Mouse (Mus musculus) ES-Bruce4 (cell line): ENCODE measurements at regions not wholly inside any gene's neighbourhood (a gene's known extent, or its start where the extent isn't known, plus 50 kb on each side); places are given as distances from the start of the nearest gene placed in this dataset.

Experiments
- H3K27ac ChIP-seq: 2 replicates; pipeline ENCODE4 v1.5.1; 2012; ENCODE audit warnings: low read length, inconsistent platforms; ENCODE audit not compliant: insufficient read depth
- H3K27me3 ChIP-seq: 2 replicates; pipeline ENCODE4 v1.6.1; 2012; ENCODE audit warnings: mild to moderate bottlenecking, low read length, inconsistent platforms; ENCODE audit not compliant: control insufficient read depth, poor library complexity, insufficient read depth, severe bottlenecking
- H3K36me3 ChIP-seq: 2 replicates; pipeline ENCODE4 v1.6.1; 2012; ENCODE audit warnings: inconsistent platforms, mild to moderate bottlenecking, low read length, moderate library complexity; ENCODE audit not compliant: control insufficient read depth, poor library complexity, insufficient read depth, severe bottlenecking
- H3K4me1 ChIP-seq: one replicate; pipeline ENCODE4 v1.8.1; 2011; ENCODE audit warnings: low read length; ENCODE audit not compliant: control insufficient read depth, insufficient read depth
- H3K4me3 ChIP-seq: 2 replicates; pipeline ENCODE4 v1.5.1; 2011; ENCODE audit warnings: low read depth, mild to moderate bottlenecking, low read length
- H3K9ac ChIP-seq: 2 replicates; pipeline ENCODE4 v1.6.1; 2012; ENCODE audit warnings: low read depth, mild to moderate bottlenecking, inconsistent platforms; ENCODE audit not compliant: poor library complexity, severe bottlenecking
- H3K9me3 ChIP-seq: replicated peaks from 2 replicates; pipeline ENCODE4 v1.6.1; 2012; ENCODE audit warnings: mild to moderate bottlenecking, low read length, inconsistent platforms; ENCODE audit not compliant: control insufficient read depth, poor library complexity, insufficient read depth, severe bottlenecking
- CTCF ChIP-seq: IDR thresholded peaks from one replicate; pipeline ENCODE4 v1.8.1; 2011; ENCODE audit warnings: low read depth, low read length
- EP300 ChIP-seq: IDR thresholded peaks from 2 replicates; pipeline ENCODE4 v1.6.1; 2011; ENCODE audit warnings: low read depth, low read length; ENCODE audit not compliant: insufficient read depth
- POLR2A ChIP-seq: IDR thresholded peaks from one replicate; pipeline ENCODE4 v1.8.1; 2011; ENCODE audit warnings: low read length; ENCODE audit not compliant: insufficient read depth

GRCm38 (mm10) chr15:86899961-86900360 lies 644.1 kb upstream of the Fam19a5 start:
- H3K9ac ChIP-seq = no peak overlapping the region
- H3K9me3 ChIP-seq = no peaks in the 10 kb centered on the region; the same call in 1 of the 2 replicates
- no peak for TF ChIP-seq POLR2A
- no peak for TF ChIP-seq EP300
- TF ChIP-seq CTCF = no peak
- no peak overlapping the region for H3K4me3 ChIP-seq
- H3K36me3 ChIP-seq = no peaks in the 10 kb centered on the region
- H3K27me3 ChIP-seq = no peaks in the 10 kb centered on the region
- H3K27ac ChIP-seq = no peak overlapping the region
- H3K4me1 ChIP-seq = no peaks in the 10 kb centered on the region

- H3K4me1 ChIP-seq = no peaks in the 10 kb centered on the region
- H3K27ac ChIP-seq = no peak overlapping the region
- H3K36me3 ChIP-seq = no peaks in the 10 kb centered on the region
- no peak overlapping the region for H3K9ac ChIP-seq
- H3K27me3 ChIP-seq = no peaks in the 10 kb centered on the region
- H3K4me3 ChIP-seq = no peak overlapping the region
- no peaks in the 10 kb centered on the region; the same call in 1 of the 2 replicates for H3K9me3 ChIP-seq
- TF ChIP-seq POLR2A (no peak), CTCF (no peak), EP300 (no peak)
These were observed 641.1 kb upstream of the Fam19a5 start for GRCm38 (mm10) chr15:86903006-86903405.

DNA sequence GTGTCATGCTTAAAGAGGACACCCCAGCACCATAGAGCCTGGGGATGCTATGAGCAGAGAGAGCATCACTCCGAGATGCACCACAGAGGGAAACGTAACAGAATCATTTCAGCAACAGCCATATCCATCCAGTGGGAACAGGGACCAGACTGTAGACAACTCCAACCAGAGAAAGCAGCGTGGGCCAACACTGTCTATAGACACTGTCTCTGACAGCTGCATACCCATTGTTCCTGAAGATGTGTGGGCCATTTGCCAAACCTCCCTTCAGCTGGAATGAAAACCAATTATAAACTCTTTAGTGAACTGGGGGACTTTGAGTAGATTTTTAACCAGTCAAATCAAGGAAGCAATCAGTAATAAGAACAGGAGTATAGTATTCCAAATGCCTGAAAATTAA lies 630.8 kb upstream of the Fam19a5 start:
- TF ChIP-seq EP300 (no peak), CTCF (no peak), POLR2A (no peak)
- Histone ChIP-seq H3K4me1 (no peaks in the 10 kb centered on the region), H3K36me3 (no peaks in the 10 kb centered on the region), H3K27ac (no peak overlapping the region), H3K4me3 (no peak overlapping the region), H3K9me3 (no peaks in the 10 kb centered on the region), H3K9ac (no peak overlapping the region), H3K27me3 (no peaks in the 10 kb centered on the region)

GRCm38 (mm10) chr15:86917891-86918290 lies 626.2 kb upstream of the Fam19a5 start:
- no peak for TF ChIP-seq POLR2A
- TF ChIP-seq EP300 = no peak
- no peak for TF ChIP-seq CTCF
- no peaks in the 10 kb centered on the region for H3K4me1 ChIP-seq
- no peak overlapping the region for H3K4me3 ChIP-seq
- no peaks in the 10 kb centered on the region for H3K36me3 ChIP-seq
- H3K27me3 ChIP-seq = no peaks in the 10 kb centered on the region
- no peak overlapping the region for H3K27ac ChIP-seq
- H3K9me3 ChIP-seq = no peaks in the 10 kb centered on the region
- no peak overlapping the region for H3K9ac ChIP-seq

DNA sequence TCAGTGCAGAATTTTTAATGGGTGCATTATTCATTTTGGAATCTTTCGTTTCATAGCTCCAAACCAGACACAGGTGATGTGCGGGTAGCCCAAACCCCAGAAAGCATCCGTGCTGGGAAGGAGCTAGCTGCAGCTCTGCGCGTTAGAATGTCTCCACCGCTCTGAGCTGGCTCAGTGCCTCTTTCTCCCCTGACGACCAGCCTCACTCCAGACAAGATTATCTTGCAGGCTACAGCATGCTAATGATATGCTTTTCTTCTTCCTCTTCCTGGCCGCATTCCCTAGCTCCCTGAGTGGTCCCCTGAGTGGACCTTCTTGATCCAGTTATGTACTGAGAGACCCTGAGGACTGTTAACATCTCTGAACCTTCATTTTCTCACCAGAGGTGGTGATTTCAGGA lies 624.4 kb upstream of the Fam19a5 start:
- H3K4me1 ChIP-seq = no peaks in the 10 kb centered on the region
- H3K27ac ChIP-seq = no peak overlapping the region
- no peaks in the 10 kb centered on the region for H3K36me3 ChIP-seq
- no peaks in the 10 kb centered on the region for H3K9me3 ChIP-seq
- H3K4me3 ChIP-seq = no peak overlapping the region
- H3K27me3 ChIP-seq = no peaks in the 10 kb centered on the region
- TF ChIP-seq POLR2A (no peak), CTCF (no peak), EP300 (no peak)
- H3K9ac ChIP-seq = no peak overlapping the region

DNA sequence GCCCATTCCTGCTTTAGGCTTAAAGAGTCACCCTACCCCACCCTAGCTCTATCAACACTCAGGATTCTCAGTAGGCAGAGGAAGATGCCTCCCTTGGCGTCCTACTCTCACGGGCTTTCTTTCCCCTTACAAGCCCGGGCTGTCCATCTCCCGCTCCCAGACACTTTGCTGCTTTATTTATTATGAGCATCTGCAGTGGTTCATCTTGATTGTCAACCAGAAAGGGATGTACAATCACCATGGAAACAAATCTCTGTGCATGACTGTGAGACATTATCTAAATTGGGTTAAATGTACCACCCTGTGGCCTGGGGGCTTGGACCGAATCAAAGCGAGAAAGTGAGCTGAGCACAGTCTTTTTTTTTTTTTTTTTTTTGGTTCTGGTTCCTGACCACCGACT lies 623.9 kb upstream of the Fam19a5 start:
- H3K27ac ChIP-seq = no peak overlapping the region
- H3K9me3 ChIP-seq = no peaks in the 10 kb centered on the region
- TF ChIP-seq POLR2A = no peak
- no peak for TF ChIP-seq EP300
- no peak for TF ChIP-seq CTCF
- no peaks in the 10 kb centered on the region for H3K4me1 ChIP-seq
- no peak overlapping the region for H3K4me3 ChIP-seq
- no peaks in the 10 kb centered on the region for H3K36me3 ChIP-seq
- H3K9ac ChIP-seq = no peak overlapping the region
- no peaks in the 10 kb centered on the region for H3K27me3 ChIP-seq
